Mouse (Mus musculus): Measurements from ENCODE around the gene Gm49403. TPM values are rescaled to one million over a fixed set of nuclear protein-coding genes. Genes with fewer than 3 reads are reported as not detected.

Gm49403 gene
- polyA plus RNA-seq, 1 experiment from 2014 or later = not detected

DNA sequence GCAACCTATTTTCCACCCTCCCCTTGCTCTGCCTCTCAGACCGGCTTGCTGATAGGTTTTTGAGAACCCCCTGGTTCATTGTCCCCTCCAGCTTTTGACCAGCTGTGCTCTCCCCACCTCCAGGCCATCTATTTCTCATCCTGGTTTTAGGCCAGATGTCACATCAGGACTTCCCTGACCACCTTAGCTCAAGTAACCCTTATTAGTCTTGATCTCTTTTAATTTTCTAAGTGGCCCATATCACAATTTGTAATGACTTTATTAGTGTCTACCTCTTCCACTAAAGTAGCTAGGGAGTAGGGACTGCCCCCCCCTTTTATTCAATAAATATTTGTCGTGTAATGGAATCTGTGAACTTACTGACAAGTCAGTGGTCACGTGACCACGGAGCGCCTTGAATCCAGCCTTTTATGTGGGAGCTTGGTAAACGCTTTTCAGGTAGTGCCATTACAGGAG is 37.1 kb downstream of the Gm49403 start:
- 2% methylated on average over 6 of the region's 6 CpGs for WGBS
- peak overlapping the region; percentile 93 for H3K4me3 ChIP-seq (replicated peaks; ENCODE audit: low read length)
- peaks cover 34% of the 10 kb centered on the region for H3K36me3 ChIP-seq (replicated peaks; ENCODE audit: control insufficient read depth, insufficient read depth)
- peak overlapping the region; percentile 89 for H3K9ac ChIP-seq
- H3K9me3 ChIP-seq (ENCODE audit: control insufficient read depth, low read length) = no peaks in the 10 kb centered on the region
- ATAC-seq (ENCODE audit: low FRiP score) = no peak; the same call in 1 of the 2 replicates
- H3K4me2 ChIP-seq (replicated peaks) = peak overlapping the region; percentile 69
- no peaks in the 10 kb centered on the region for H3K27me3 ChIP-seq (ENCODE audit: control insufficient read depth, insufficient read depth, low read length)
- H3K27ac ChIP-seq = peak overlapping the region; percentile 84
- peaks cover 17% of the 10 kb centered on the region for H3K4me1 ChIP-seq (replicated peaks; ENCODE audit: control insufficient read depth, insufficient read depth, low read length)
- DNase-seq (ENCODE audit: low spot score) = peak; percentile 55

DNA sequence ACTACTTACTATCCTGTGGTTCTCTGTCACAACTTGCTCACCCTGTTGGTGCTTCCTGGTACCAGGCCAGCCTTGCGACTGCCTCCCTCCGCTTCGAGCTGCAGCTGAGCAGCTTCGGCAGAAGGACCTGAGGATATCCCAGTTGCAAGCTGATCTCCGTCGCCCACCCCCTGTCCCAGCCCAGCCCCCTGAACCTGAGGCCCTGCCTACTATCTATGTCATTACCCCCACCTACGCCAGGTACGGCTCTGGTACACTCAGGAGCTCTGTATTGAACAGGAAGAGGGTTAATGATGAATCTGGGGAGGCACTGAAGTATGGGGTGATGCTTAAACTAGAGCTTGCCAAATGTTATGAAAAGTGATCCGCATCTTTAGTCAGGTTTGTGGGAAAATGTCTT is 38.0 kb downstream of the Gm49403 start:
- peaks cover 17% of the 10 kb centered on the region for H3K4me1 ChIP-seq (replicated peaks; ENCODE audit: control insufficient read depth, insufficient read depth, low read length)
- peaks cover 34% of the 10 kb centered on the region for H3K36me3 ChIP-seq (replicated peaks; ENCODE audit: control insufficient read depth, insufficient read depth)
- ATAC-seq (ENCODE audit: low FRiP score) (no peak), DNase-seq (ENCODE audit: low spot score) (no peak)
- H3K4me3 ChIP-seq (replicated peaks; ENCODE audit: low read length) = peak overlapping the region; percentile 93
- 81% methylated on average over 9 of the region's 9 CpGs for WGBS
- H3K9ac ChIP-seq = peak overlapping the region; percentile 89
- no peaks in the 10 kb centered on the region for H3K27me3 ChIP-seq (ENCODE audit: control insufficient read depth, insufficient read depth, low read length)
- peak overlapping the region; percentile 69 for H3K4me2 ChIP-seq (replicated peaks)
- H3K27ac ChIP-seq = no peak overlapping the region
- H3K9me3 ChIP-seq (ENCODE audit: control insufficient read depth, low read length) = no peaks in the 10 kb centered on the region

DNA sequence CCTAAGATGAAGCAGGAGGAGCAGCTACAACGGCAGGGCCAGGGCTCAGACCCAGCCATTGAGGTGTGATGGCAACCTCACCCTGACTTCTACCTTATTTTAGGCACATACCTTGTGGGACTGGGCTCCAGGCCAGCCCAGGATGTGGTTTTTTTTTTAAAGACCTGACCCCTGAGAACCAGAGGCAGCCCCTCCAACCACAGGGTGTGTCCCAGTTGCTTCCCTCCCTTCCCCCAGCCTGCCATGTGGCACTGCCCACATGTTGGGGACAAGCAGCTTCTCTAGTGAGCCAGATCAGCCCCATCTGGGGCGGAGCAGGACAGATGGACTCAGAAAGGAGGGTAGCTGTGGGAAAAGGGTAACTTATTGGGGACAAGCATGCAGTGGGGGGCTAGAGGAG is 43.0 kb downstream of the Gm49403 start:
- DNase-seq (ENCODE audit: low spot score) (no peak), ATAC-seq (ENCODE audit: low FRiP score) (no peak)
- no peak overlapping the region for H3K4me3 ChIP-seq (replicated peaks; ENCODE audit: low read length)
- no peaks in the 10 kb centered on the region for H3K27me3 ChIP-seq (ENCODE audit: control insufficient read depth, insufficient read depth, low read length)
- H3K9me3 ChIP-seq (ENCODE audit: control insufficient read depth, low read length) = no peaks in the 10 kb centered on the region
- H3K9ac ChIP-seq = no peak overlapping the region
- peaks cover 36% of the 10 kb centered on the region for H3K36me3 ChIP-seq (replicated peaks; ENCODE audit: control insufficient read depth, insufficient read depth)
- H3K4me1 ChIP-seq (replicated peaks; ENCODE audit: control insufficient read depth, insufficient read depth, low read length) = peaks cover 13% of the 10 kb centered on the region
- H3K27ac ChIP-seq = no peak overlapping the region
- WGBS = 100% methylated on average over 2 of the region's 2 CpGs
- H3K4me2 ChIP-seq (replicated peaks) = no peak overlapping the region

DNA sequence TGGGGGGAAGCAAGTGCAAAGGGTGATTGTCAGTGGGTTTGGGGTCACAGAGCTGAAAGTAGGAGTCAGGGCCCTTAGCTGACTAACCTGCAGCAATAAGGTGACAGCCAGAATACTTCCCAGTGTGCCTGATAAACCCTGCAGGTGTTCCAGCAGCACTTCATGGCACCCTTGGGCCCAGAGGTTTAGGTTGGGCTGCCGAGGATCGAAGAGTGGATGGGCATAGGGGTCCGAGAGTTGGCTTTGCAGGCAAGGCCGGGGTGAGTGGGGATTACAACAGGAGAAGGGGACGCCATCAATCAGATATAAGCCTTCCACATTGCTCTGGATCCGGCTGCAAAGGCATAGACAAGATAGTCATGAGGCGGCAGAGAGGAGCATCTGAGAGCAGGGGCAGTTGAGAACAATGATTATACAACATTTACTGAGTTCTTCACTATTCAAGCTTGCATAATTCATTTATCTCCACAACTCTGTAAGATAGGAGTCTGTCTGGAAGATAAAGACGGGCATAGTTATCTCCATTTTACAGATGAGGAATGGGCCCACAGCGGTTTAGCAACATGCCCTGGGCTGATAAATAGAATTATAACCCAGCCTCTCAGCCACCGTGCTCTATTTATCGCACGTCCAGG is 44.3 kb downstream of the Gm49403 start:
- Histone ChIP-seq H3K27ac (no peak overlapping the region), H3K4me2 (replicated peaks) (no peak overlapping the region), H3K9me3 (ENCODE audit: control insufficient read depth, low read length) (no peaks in the 10 kb centered on the region), H3K4me1 (replicated peaks; ENCODE audit: control insufficient read depth, insufficient read depth, low read length) (peaks cover 11% of the 10 kb centered on the region; the same call in 1 of the 2 replicates), H3K9ac (no peak overlapping the region), H3K4me3 (replicated peaks; ENCODE audit: low read length) (no peak overlapping the region), H3K27me3 (ENCODE audit: control insufficient read depth, insufficient read depth, low read length) (no peaks in the 10 kb centered on the region), H3K36me3 (replicated peaks; ENCODE audit: control insufficient read depth, insufficient read depth) (peaks cover 34% of the 10 kb centered on the region)
- DNase-seq (ENCODE audit: low spot score) (no peak), ATAC-seq (ENCODE audit: low FRiP score) (no peak)
- WGBS = 90% methylated on average over 12 of the region's 12 CpGs

DNA sequence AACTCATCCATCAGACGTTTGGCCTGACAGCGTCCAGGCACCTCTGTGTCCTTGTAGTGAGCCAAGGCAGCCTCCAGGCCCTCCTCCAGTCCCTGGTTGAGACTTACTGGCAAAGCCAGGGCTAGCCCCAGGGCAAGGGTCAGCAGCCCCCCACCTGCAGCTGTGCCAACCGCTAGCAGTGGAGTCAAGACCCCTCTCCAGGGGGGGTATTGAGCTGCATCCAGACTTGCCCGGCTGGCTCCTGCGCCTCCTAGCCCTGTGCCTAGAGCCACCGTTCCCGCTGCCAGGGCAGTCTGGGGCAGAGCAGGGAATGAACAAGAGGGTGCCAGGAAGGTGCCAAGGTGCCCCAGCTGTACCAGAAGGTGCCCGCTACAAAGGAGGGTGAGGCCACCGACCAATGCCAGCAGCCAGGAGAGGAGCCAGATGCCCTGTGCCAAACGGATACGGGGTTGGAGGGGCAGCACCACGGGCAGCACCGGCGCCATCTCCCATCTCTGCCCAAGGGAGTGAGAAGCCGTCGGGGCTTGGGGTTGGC is 45.0 kb downstream of the Gm49403 start:
- Histone ChIP-seq H3K9me3 (ENCODE audit: control insufficient read depth, low read length) (no peaks in the 10 kb centered on the region), H3K4me2 (replicated peaks) (peak overlapping the region; percentile 73), H3K36me3 (replicated peaks; ENCODE audit: control insufficient read depth, insufficient read depth) (peaks cover 29% of the 10 kb centered on the region), H3K27ac (no peak overlapping the region), H3K27me3 (ENCODE audit: control insufficient read depth, insufficient read depth, low read length) (no peaks in the 10 kb centered on the region), H3K9ac (peak overlapping the region; percentile 69), H3K4me3 (replicated peaks; ENCODE audit: low read length) (peak overlapping the region; percentile 50), H3K4me1 (replicated peaks; ENCODE audit: control insufficient read depth, insufficient read depth, low read length) (peaks cover 11% of the 10 kb centered on the region; the same call in 1 of the 2 replicates)
- DNase-seq (ENCODE audit: low spot score) = no peak
- WGBS = 22% methylated on average over 16 of the region's 16 CpGs
- ATAC-seq (ENCODE audit: low FRiP score) = peak; percentile 56; the same call in 1 of the 2 replicates

DNA sequence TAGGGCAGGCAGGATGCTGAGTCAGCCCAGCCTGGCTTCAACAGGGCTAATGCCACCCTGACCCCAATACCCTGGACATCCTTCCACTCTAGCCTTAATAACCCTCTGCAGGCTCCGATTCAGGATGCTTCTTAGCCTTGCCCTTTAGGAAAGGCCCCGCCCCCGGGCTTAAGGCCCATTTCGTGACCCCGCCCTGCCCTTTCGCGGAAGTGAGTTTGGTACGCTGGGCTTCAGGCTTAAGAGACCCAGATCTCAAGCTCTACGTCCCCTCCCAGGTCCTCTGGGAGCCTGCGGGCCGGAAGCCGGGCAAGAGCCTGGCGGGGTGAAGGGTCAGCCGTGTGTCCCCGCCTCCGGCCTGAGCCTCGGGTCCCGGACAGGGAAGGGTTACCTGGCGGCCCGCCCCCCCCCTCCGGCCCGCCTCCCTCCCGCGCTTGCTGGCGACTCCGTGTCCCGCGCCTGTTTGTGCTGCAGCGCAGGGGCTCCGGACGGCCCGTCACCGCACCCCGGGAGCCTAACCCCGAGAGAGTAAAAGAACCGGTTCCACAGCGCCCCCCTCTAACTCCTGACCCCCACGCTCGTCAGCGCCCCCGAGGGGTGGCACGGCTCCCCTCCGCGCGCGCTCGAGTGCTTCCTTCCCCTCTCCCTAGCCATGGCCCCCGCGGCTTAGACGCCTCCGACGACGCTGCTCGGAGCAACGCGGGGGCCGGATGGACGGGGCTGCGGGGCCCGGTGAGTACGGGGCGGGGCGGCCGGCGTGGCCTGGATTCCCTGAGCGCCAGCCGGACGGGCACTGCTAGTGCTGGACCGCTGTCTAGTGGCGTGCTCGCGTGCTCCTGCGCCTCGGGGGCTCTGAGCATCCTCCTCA is 45.7 kb downstream of the Gm49403 start, which contains the start of the genes Rom1 and Eml3:
Gene Rom1 (minus strand): TSS at position 133 of the 865 bp plus-strand sequence.
Gene Eml3 (plus strand): TSS at position 329 of the 865 bp plus-strand sequence.
- H3K4me1 ChIP-seq (replicated peaks; ENCODE audit: control insufficient read depth, insufficient read depth, low read length) = 0 out of 2 replicates have a peak, but pooled peaks cover 11% of the 10 kb centered on the region
- peak within 1 kb of the TSS; percentile 69 for H3K9ac ChIP-seq
- H3K4me3 ChIP-seq (replicated peaks; ENCODE audit: low read length) = peak within 1 kb of the TSS; percentile 50
- DNase-seq (ENCODE audit: low spot score) (peak; percentile 35), ATAC-seq (ENCODE audit: low FRiP score) (peak; percentile 64)
- H3K27ac ChIP-seq = 0 out of 2 replicates have a peak within 1 kb of the TSS, but pooled peaks have one; percentile 5
- H3K9me3 ChIP-seq (ENCODE audit: control insufficient read depth, low read length) = no peaks in the 10 kb centered on the region
- WGBS = 1% methylated on average over 63 of the region's 74 CpGs
- H3K27me3 ChIP-seq (ENCODE audit: control insufficient read depth, insufficient read depth, low read length) = no peaks in the 10 kb centered on the region
- peak within 1 kb of the TSS; percentile 73 for H3K4me2 ChIP-seq (replicated peaks)
- H3K36me3 ChIP-seq (replicated peaks; ENCODE audit: control insufficient read depth, insufficient read depth) = peaks cover 25% of the 10 kb centered on the region

DNA sequence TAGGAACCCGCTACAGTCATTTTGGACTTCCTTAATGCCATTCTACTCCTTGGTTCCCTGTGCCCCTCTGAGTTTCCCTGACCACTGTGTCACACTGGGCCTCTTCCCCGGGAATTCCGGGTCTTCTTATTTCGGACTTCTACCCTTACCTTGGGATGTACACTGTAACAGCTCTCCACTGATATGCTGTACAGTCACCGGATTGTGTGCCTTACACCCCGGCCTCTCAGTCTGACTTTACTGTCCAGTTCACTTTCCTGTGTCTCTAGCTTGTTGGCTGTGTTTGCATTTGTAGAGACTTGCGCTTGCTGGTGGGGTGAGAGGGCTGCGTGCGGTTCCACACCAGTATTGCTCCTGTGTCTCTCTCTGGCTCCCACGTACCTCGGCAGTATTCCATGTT is 46.4 kb downstream of the Gm49403 start:
- Histone ChIP-seq H3K27ac (no peak overlapping the region), H3K9me3 (ENCODE audit: control insufficient read depth, low read length) (no peaks in the 10 kb centered on the region), H3K4me3 (replicated peaks; ENCODE audit: low read length) (peak overlapping the region; percentile 50), H3K36me3 (replicated peaks; ENCODE audit: control insufficient read depth, insufficient read depth) (peaks cover 25% of the 10 kb centered on the region), H3K4me2 (replicated peaks) (peak overlapping the region; percentile 73), H3K27me3 (ENCODE audit: control insufficient read depth, insufficient read depth, low read length) (no peaks in the 10 kb centered on the region), H3K9ac (peak overlapping the region; percentile 69), H3K4me1 (replicated peaks; ENCODE audit: control insufficient read depth, insufficient read depth, low read length) (0 out of 2 replicates have a peak, but pooled peaks cover 11% of the 10 kb centered on the region)
- no peak for ATAC-seq (ENCODE audit: low FRiP score)
- WGBS = 17% methylated on average over 11 of the region's 11 CpGs
- DNase-seq (ENCODE audit: low spot score) = no peak

DNA sequence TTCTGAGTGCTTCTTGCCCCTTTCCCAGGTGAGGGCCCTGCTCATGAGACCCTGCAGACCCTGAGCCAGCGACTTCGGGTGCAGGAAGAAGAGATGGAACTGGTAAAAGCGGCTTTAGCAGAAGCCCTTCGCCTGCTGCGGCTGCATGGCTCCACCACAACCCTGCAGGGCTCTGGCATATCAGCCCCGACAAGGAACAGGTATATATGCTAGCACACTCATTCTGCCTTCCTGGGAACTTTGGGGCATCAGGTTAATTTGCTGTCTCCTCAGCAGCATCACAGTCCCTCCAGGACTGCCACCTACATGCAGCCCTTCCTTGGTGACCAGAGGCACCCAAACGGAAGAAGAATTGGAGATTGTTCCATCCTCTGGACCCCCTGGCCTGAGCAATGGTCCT is 47.0 kb downstream of the Gm49403 start:
- no peak overlapping the region for H3K4me2 ChIP-seq (replicated peaks)
- 0 out of 2 replicates have a peak overlapping the region, but pooled peaks have one; percentile 69 for H3K9ac ChIP-seq
- peaks cover 19% of the 10 kb centered on the region for H3K36me3 ChIP-seq (replicated peaks; ENCODE audit: control insufficient read depth, insufficient read depth)
- DNase-seq (ENCODE audit: low spot score) (no peak), ATAC-seq (ENCODE audit: low FRiP score) (no peak)
- no peak overlapping the region for H3K27ac ChIP-seq
- H3K4me3 ChIP-seq (replicated peaks; ENCODE audit: low read length) = no peak overlapping the region
- 0 out of 2 replicates have a peak, but pooled peaks cover 11% of the 10 kb centered on the region for H3K4me1 ChIP-seq (replicated peaks; ENCODE audit: control insufficient read depth, insufficient read depth, low read length)
- H3K27me3 ChIP-seq (ENCODE audit: control insufficient read depth, insufficient read depth, low read length) = no peaks in the 10 kb centered on the region
- H3K9me3 ChIP-seq (ENCODE audit: control insufficient read depth, low read length) = no peaks in the 10 kb centered on the region
- WGBS = 79% methylated on average over 7 of the region's 7 CpGs

DNA sequence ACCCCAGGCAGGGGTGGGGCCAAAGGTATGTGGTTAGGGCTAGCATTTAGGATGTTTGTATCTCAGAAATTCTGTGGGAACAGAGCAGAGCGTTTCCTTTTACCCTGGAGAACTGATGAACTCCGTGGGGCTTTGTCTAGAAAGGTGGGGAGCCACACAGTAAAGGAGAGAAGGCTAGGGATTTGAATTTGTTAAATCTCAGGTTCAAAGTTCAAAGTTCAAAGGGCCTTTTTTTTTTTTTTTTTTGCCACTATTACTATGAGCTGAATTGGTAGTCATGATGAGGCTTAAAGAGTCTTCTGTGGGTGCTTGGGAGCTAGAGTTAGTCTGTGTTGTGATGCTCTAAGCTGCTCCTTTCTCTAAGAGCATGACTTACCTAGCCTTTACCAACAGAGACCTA is 53.0 kb downstream of the Gm49403 start:
- H3K4me2 ChIP-seq (replicated peaks) = no peak overlapping the region
- no peak for ATAC-seq (ENCODE audit: low FRiP score)
- 92% methylated on average over 2 of the region's 2 CpGs for WGBS

More for the DNA sequence above, 53.0 kb downstream of the Gm49403 start:
- Histone ChIP-seq H3K27ac (no peak overlapping the region), H3K36me3 (replicated peaks; ENCODE audit: control insufficient read depth, insufficient read depth) (0 out of 2 replicates have a peak, but pooled peaks cover 18% of the 10 kb centered on the region), H3K9ac (no peak overlapping the region), H3K4me3 (replicated peaks; ENCODE audit: low read length) (no peak overlapping the region), H3K4me1 (replicated peaks; ENCODE audit: control insufficient read depth, insufficient read depth, low read length) (peaks cover 6% of the 10 kb centered on the region), H3K27me3 (ENCODE audit: control insufficient read depth, insufficient read depth, low read length) (no peaks in the 10 kb centered on the region), H3K9me3 (ENCODE audit: control insufficient read depth, low read length) (no peaks in the 10 kb centered on the region)
- DNase-seq (ENCODE audit: low spot score) = no peak

Data from hindbrain, embryonic 14.5 days (tissue).